Mouse (Mus musculus) ovary, postnatal 14 days (tissue): ENCODE results near the gene Mdk.

Experiments used
- DNase-seq: peaks from one replicate; pipeline ENCODE4 v3.0.0; 2022; ENCODE audit warnings: low spot score

Mdk gene

DNA sequence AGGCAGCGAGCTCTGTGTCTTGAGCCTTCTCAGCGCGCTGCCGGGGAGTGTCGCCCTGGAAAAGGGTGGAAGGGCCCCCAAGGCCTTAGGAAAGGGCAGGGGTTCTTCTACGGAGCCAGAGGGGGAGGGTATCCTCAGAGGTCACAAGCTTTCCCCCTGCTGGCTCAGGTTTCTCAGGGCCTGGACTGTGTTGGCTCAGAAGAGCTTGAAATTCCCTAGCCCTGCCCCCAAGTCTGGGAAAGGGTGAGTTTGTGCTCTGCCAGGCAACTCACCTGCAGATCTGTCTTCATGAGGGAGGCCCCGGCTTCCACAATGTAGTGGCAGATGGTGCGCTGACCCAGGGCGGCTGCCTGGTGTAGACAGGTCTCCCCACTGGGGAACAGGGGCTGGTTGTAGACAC, 1.4 kb upstream of the Mdk start:
- DNase-seq = no peak

DNA sequence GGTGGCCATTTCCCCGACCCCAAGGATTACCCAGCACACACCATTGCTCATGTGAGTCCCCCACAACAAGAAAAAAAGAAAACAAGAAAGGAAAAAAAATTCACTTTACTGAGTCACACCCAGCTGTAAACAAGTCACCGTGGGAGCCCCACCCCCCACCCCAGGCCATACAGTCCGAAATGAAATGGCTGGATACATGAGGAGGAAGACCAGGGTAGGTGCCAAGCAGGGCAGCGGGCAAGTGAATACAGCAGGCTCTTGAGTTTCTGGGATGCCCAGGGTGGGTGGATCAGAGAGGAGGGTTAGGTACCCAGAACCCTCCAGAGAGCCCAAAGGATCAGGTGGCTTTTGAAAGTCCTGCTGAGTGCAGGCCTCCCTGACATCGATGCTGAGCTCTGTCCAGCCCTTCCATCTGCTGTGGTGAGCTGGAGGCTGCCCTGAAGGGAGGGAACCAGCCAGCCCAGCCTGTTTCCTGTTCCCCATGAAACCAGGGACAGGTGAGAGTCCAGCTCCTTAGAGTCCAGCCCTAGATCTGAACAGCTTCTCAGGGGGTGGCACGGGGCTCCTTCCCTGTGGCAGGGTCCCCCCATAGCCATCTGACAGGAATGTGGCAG, 747 bp upstream of the Mdk start:
- no peak for DNase-seq

DNA sequence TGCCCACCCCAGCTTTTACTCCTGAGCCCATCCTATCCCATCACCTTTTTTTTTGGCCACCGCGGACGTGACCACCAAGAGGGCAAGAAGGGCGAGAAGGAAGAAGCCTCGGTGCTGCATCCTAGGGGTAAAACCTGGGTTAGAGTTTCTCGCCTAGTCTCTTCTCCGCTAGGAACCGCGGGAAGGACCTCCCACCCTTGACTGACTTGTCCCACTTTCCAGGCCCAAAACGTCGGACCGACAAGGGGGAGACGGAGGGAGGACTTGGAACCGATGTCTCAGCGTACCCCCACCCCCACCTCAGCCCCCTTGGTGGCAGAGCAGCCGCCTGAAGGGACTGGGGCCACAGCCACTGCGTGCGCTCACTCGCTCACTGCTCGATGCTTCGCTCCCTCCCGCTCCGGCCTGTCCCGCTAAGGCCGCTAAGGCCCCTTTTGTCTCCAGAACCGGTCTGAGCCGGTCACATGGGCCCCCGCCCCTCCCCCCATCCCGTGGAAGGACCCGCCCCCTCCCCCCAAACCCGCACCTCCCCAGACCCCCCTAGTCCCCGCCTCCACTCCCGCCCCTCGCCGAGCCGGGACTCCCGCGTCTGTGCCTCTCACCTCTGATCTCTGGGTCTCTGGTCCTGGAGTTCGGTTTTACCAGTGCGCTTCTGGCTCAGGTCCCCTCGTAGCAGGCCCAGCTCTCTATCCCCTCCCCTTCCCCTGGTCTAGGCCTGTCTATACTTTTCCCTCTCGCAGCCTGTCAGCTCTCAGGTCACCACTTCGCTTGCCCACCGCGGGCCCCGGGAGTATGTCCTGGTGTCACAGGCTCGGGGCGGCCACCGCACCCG, 553 bp downstream of the Mdk start:
- DNase-seq = peak; percentile 47

DNA sequence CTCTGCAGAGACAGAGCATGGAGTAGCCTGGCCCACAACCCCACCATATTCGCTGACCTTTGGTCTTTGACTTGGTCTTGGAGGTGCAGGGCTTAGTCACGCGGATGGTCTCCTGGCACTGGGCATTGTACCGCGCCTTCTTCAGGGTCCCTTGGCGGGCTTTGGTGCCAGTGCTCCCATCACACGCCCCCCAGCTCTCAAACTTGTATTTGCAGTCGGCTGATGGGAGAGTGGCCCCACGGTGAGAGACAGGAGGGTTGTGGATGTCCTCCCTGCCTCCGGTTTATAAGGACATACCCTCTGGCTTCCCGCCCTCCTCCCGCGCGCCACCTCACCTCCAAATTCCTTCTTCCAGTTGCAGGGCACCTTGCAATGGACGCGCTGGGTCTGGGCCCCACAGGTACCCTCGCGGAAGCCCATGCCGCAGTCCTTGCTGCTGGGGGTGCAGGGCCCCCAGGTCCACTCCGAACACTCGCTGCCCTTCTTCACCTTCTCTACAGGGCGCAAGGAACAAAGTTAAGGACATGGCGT, 1.3 kb downstream of the Mdk start:
- DNase-seq = no peak

DNA sequence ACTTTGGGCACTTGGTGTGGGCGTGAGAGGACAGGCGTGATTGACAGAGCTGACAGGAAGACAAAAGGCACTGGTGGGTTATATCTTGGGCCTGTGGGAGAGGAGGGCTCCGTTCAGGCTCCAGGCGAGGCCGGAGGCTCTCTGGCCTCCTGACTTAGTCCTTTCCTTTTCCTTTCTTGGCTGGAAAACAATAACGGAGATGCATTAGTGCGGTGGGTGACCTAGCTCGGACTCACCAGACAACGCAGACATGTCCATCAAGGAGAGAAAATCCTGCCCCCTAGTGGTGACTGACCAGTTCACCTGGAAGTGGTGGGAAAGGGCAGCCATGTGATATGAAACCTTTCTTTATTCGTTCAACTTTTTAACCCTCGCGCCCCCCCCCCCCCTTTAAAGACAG, 2.2 kb downstream of the Mdk start:
- DNase-seq = peak; percentile 66

DNA sequence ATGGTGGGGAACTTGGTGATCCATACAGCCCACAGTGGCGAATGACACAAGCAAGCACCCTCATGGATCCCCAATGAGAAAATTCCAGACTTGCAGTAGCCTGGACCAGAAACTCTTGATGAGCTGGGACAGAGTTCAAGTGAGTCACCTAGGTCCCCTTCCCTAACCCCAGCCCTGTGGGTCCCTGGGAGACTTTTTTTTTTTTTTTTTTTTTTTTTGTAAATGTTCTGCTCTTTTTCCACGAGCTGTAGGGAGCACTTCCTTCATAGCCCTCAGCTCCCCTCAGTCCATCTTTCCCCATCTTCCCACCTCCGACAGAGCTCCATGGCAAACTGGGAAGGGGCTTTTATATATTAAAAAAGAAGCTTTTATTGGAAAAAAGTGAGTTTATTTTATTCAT, 2.6 kb downstream of the Mdk start:
- no peak for DNase-seq

DNA sequence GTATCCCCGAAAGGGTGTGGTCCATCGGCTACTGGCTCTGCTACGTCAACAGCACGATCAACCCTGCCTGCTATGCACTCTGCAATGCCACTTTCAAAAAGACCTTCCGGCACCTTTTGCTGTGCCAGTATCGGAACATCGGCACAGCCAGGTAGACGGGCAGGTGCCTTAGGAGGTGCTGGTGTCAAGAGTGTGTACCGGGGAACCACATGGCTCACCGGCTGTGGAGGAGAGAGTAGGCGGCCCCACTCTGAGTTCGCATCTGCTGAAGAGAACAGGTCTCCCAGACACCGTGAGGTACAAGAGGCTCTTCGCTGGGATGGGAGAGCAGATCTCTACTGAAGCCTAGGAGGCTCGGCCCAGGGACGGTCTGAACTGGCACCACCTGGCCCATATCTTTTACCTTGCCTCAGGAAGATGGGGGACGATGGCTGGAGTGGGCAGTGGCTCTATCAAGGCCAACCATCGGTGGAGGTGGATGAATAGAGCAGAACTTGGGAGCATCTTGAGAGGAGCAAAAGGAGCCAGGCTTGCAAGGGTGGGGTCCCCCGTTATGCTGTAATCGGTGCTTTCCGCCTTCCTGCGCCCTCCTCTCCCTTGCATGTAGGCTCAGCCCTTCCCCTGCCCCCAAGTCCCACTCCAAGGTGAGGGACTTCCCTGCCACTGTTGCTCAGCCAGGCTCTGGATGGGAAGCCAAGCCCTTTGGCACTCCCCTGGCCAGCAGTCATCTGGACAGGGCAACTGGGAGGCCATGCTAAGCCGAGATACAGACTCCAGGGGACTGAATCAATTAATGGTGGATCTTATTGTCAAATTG, 3.4 kb downstream of the Mdk start:
- no peak for DNase-seq

DNA sequence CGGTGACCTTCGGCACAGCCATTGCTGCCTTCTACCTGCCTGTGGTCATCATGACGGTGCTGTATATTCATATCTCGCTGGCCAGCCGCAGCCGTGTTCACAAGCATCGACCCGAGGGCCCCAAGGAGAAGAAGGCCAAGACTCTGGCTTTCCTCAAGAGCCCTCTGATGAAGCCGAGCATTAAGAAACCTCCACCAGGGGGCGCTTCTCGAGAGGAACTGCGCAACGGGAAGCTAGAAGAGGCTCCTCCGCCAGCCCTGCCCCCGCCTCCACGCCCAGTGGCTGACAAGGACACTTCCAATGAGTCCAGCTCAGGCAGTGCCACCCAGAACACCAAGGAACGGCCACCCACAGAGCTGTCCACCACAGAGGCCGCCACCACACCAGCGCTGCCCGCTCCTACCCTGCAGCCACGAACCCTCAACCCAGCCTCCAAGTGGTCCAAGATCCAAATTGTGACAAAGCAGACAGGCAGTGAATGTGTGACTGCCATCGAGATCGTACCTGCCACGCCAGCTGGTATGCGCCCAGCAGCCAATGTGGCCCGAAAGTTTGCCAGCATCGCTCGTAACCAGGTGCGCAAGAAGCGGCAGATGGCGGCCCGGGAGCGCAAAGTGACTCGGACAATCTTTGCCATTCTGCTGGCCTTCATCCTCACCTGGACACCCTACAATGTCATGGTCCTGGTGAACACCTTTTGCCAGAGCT, 4.1 kb downstream of the Mdk start:
- peak; percentile 55 for DNase-seq

DNA sequence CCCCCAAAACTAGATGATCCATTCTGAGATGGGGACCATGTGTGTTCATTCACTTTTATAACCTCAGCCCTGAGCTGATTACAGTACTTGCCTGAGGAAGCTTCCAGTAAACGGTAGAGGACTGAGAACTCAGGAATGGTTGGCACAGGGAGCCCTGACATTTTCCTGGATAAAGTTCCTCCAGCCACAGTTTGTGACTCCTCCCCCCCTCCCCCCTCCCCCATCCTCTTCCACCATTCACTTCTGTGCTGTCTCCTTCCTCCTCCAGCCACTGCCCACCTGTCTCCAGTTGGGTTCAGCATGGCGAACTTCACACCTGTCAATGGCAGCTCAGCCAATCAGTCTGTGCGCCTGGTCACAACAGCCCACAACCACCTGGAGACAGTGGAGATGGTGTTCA, 5.1 kb downstream of the Mdk start, which contains the start of gene Chrm4:
Gene Chrm4 (plus strand): TSS at position 301 of the 400 bp plus-strand sequence.
- no peak for DNase-seq

DNA sequence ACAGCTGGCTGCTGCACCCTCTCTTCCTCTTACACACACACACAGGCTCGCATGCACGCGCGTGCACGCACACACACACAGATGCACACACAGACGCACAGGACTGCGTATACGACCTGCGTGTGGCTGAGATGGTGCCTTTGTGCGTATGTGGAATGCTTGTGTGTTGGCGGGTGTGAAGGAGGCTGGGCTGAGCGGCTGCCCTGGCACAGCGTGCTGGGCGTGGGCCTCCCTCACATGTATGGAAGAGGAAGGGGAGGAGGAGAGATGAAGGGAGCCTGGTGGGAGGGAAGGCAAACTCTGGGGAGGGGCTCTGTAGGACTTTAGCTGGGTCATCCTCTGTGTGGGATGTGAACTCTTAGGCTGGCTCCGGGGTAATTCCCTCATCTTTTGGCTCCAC, 6.7 kb downstream of the Mdk start:
- DNase-seq = no peak

DNA sequence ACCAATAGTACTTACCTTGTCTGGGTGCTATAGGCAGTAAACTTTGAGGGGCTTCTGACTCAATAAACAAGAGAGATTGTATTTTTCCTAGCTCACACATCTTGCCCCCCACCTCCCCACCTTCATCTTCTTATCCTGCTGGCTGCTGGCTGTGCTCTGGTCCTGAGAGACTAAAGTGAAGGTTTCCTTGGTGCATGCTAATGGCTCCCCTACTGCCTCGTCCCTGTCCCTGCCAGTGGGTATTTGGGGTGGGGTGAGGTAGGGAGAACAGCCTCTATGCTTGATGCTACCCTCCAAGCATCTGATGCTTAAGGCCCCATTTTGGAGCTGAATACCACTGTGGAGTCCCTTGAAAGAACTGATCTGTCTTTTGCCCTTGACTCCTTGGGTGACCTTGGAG, 7.4 kb downstream of the Mdk start:
- DNase-seq = no peak

DNA sequence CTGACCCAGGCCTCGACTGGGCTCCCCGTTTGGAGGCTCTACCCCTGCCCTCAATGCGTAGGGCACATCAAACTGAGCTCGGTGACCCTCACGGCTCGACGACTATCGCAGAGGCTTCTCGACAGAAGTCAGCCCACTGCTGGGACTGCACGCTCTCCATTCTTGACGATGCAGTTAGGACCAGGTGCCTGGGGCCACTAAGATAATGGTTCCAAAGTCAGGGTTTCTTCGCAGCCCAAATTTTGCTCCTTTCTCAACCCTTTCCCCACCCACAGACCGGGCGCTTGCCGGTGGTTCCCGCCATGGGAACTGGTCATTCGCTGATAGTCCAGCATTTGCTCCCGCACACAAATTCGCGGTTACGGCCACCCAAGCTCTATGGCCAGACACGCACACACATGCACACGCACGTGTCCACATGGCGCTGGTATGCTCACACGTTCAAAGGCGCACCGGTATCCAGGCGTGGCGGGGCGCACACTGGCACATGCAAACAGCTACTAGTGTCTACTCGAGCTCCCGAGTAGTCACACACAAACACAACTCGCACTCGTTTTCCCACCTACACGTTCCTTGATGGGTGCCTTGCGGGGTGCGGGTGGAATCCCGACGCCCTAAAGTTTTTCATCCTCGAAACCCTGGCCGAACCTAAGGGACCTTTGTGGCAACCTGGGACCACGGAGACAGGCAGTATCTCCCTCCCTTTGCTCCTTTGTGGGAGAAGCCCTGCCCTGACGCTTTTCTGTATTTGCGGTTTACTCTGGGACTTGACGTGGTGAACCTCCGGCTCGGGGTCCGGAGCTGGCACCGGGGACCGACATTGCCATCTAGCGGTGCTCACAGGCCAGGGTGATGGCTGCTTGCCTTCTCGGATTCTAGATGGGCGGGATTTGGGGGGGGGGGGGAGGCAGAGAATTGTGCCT, 8.4 kb downstream of the Mdk start:
- peak; percentile 53 for DNase-seq

DNA sequence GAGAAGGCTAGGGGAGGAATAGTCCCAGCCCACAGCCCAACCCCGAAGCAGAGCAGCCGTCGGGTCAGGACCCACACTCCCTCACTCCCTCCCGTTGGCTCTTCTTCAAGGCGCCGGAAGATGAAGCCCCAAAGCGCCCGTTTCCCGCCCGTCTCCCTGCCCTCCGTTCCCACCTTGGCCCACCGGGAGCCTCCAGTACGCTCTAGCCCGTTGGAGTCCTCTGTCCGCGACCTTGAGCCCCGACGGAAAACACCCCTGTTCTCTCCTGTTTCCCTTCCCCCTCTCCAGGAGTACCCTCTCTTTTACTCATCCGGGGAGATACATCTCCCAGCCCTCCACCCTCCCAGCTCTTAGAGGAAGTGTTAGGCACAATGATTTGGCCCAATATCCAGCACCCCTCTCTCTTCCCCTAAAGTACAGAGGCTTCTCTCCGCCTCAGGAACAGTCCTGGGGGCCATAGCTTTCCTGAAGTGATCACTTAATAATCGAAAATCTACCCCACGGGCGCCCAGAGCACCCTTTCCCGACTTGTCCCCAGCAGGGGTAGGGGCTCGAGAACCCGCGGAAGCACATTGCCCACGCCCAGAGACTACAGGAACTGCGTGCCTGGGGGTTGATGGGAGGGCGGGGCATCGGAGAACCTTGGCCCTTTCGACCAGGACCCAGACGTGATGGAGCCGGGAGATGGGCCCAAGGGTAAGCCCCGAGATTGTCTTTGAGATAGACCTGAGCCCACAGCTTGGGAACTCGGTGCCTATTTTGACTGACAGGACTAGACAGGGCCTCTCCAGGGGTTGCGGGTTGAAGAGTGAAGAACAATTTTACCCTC, 9.3 kb downstream of the Mdk start:
- no peak for DNase-seq

DNA sequence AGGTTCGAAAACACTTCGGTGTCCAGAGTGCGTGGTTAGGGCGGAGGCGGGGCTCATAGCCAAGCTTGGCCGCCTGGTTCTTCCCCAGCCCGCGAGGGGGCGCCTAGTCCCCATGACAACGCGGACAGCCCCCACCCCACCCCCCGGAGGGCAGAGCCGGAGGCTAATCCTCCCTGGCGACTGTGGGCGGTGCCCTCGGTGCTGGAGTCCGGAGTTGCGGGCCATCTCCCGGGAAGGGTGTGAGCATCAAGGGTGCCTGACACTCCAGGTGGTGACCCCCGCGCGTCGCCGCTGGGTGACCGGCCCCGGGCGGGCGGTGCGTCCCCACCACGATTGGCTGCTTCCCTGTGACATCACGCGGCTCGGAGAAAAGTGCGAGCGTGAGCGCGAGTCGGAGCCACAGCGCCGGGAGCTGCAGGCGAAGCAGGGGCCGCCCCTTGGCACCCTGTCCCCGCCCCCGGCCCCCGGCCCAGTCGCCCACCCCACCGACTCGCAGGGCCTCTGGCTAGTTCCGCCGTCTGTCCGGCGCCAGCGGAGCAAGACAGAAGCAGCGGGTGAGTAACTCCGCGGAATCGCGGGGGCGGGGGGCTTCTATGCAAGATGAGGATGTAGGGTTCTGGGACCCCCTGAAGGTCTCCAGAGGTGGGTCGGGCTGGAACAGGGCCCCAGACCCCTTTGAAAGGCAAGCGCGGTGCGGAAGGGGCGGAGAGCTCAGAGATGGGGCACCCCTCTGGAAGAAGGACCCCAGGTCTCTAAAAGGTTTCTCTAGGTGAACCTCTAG, 10.1 kb downstream of the Mdk start:
- DNase-seq = no peak

DNA sequence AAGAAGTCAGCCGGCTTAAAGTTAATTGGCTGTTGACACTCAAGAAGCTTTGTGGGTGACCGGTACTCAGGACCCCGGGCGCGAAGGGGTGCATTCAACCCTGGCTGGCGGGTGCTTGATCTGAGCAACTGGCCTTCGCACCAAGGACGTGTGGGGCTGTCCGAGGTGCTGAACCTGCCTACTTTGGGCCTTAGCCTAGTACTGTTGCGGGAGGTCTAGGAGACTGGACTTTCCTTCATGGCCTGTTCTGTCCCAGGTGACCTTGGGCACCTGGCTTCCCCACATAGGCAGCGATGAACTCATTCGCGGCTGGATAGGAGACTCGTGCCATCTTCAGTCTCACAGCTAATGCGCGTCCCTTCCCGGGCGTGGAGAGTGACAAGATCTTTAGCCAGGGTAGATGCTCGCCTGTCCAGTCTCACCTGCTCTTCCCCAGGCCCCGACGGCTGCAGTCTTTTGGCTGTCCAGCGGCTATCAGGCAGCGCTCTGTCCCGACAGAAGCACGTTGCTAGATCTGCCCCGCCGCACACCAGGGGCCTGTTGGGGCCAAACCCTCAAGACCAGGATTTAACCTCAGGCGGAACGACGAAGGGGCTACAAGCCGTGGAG, 10.8 kb downstream of the Mdk start:
- peak; percentile 75 for DNase-seq

DNA sequence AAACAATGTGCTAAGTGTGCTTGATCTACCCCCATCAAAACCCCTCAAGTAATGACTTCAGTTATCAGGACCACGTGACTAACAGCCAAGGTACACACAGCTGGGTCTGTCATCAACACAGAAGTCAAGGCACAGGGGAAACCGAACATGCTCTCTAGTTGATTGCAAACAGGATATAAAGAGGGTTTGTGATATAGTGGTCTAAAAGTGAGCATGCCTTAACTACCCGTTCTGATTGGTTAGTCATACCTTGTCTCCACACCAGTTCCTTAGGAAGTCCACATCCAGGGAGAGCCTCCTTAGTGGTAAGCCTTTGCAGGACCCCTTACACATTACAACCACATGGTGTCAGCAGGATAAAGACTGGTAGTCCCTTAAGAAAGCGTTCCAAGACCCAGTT, 12.0 kb downstream of the Mdk start:
- no peak for DNase-seq

DNA sequence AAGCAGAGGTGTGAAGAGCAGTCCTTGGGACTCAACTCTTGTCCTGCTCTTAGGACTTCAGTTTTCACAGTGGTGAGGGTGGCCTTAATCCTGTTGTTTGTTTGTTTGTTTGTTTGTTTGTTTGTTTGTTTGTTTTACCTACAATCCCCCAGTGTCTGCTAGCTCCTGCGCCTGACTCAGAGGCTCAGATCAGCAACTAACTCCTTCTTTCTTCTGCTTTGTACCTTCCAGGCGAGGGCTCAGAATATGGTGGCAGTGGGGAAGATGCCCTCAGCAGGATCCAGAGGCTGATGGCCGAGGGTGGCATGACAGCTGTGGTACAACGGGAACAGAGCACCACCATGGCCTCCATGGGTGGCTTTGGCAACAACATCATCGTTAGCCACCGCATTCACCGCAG, 15.0 kb downstream of the Mdk start:
- no peak for DNase-seq

DNA sequence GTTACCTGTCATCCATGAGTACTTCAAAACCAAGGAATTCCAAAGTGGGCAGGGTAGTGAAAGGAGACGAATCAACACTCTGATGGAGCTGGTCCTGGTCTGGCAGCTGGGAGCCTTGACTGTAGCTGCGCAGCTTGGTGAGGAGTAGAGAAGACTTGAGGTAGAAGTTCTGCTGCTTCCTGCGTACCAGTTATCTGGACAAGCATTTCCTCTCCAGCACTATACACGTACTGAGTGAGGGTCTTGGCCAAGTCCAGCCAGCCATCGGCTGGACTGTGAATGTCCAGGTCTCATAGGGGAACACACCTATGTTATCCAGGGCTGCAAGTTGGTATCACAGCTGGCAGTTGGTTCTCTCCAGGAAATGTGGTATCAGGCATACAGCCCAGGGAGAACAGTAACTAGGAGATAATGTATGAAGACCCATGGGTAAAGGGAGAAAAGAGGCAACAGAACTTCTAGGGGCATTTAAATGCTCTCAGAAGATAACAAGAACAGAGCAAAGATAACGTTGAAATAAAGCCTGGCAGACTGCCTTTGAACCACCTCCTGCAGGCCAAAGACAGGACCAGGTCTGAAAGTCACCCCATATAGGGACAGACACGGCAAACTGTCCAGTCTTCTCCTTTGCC, 15.6 kb downstream of the Mdk start:
- DNase-seq = no peak
